Mouse (Mus musculus): ENCODE measurements at regions not wholly inside any gene's neighbourhood (a gene's known extent, or its start where the extent isn't known, plus 50 kb on each side); places are given as distances from the start of the nearest gene placed in this dataset.
A peak's percentile ranks its signal among the peaks of the same experiment; 100 is the strongest.

DNA sequence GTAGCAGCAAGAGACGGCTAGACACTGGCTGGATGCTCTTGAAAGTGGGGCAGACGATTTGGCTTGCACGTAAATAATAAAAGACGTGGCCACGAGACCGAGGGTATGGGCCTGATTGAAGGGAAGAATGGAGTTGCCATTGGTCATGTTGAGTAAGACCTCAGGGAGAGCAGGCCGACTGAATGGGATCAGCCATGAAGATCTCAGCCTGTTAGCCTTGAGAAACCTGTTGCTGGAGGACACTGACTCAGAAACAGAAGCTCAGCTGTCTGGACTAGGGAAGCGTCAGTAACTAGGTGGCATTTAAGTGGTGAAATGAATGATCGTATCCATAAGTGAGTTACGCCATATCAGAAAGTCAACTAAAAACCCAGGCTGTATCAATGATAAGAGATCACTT is 126.3 kb upstream of the Sox4 start:
- no peak for DNase-seq (ENCODE audit: low read depth)
- TF ChIP-seq POLR2A (IDR thresholded peaks at IDR 0.05; ENCODE audit: borderline replicate concordance, extremely low read depth, insufficient read depth, insufficient read length, poor library complexity, severe bottlenecking): no peak
- no peak for TF ChIP-seq CTCF (IDR thresholded peaks at IDR 0.05; ENCODE audit: borderline replicate concordance, extremely low read depth, insufficient read depth, insufficient read length)

DNA sequence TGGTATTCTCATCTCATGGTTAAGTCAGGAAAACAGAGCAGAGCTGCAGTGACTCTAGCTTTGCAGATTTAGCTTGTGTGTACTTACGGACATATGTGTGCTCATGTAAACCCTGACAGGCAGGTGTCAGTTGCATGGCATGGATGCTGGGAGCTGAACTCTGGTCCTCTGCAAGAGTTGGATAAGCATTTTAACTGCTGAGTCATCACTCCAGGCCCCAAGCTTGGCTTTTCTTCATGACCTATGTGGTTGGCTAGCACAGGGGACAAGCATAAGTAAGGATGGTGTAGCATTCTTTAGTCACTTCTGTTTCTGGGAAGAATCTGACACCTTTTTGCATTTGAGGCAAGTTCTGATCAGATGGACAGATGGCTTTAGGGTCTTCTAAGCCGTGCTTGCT is 120.1 kb upstream of the Sox4 start:
- TF ChIP-seq CTCF (IDR thresholded peaks at IDR 0.05; ENCODE audit: borderline replicate concordance, extremely low read depth, insufficient read depth, insufficient read length) (no peak), POLR2A (IDR thresholded peaks at IDR 0.05; ENCODE audit: borderline replicate concordance, extremely low read depth, insufficient read depth, insufficient read length, poor library complexity, severe bottlenecking) (no peak)
- DNase-seq (ENCODE audit: low read depth): no peak

DNA sequence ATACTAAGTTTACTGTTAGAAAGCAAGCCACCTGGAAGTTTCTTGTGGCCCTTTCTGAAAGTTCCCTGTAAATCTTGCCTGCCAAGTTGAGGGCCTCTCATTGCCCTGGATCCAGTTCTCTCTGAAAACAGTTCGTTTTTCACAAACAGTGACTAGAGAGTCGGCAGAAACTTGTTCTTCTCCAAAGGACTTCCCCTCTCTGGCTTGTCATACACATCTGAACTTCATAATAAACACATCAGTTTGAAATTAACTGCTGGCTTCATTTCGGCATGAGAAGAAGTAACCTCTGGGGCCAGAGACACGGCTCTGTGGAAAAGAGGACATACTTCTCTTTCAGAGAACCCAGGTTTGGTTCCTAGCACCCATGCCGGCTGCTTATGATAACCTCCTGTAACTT is 110.4 kb upstream of the Sox4 start:
- DNase-seq (ENCODE audit: low read depth): no peak
- no peak for TF ChIP-seq POLR2A (IDR thresholded peaks at IDR 0.05; ENCODE audit: borderline replicate concordance, extremely low read depth, insufficient read depth, insufficient read length, poor library complexity, severe bottlenecking)
- TF ChIP-seq CTCF (IDR thresholded peaks at IDR 0.05; ENCODE audit: borderline replicate concordance, extremely low read depth, insufficient read depth, insufficient read length): no peak

DNA sequence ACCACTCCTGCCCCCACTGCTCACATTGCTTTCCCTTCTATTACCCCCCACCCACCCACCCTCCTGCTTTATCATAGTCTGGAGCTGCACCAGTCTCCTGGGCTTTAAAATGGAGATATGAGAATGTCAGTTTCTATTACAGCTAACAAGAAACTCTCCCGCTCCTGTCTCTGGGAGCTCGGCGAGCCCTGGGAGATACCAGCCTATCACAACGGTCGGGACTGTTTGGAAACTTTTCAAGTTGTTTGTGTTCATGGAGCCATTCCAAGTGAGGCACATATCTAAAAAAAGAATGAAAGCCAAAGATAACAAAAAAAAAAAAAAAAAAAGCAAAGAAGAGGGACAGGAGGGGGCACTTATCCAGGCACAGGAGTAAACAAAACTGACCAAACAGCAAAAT is 105.2 kb upstream of the Sox4 start:
- peak; percentile 17 for DNase-seq (ENCODE audit: low read depth)
- no peak for TF ChIP-seq CTCF (IDR thresholded peaks at IDR 0.05; ENCODE audit: borderline replicate concordance, extremely low read depth, insufficient read depth, insufficient read length)
- no peak for TF ChIP-seq POLR2A (IDR thresholded peaks at IDR 0.05; ENCODE audit: borderline replicate concordance, extremely low read depth, insufficient read depth, insufficient read length, poor library complexity, severe bottlenecking)

DNA sequence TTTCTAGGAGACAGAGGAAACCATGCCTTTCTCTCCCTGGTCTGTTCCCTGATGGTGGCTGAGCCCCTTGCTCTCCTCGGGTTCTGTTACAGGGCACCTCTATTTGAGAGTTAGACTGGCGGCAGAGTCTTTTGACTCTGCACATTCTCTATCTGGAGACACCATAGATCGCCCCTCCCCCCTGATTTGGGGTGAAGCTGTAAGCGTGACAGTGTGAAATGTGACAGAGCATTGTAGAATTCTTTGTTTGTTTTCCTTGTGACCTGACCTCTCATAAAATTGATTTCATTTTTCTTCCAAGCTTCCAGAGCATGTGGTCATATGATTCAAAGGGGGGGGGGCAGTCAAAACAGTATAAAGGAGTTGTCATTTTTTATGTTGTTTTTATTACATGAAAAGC is 96.2 kb upstream of the Sox4 start:
- DNase-seq (ENCODE audit: low read depth): peak; percentile 35
- TF ChIP-seq POLR2A (IDR thresholded peaks at IDR 0.05; ENCODE audit: borderline replicate concordance, extremely low read depth, insufficient read depth, insufficient read length, poor library complexity, severe bottlenecking) (no peak), CTCF (IDR thresholded peaks at IDR 0.05; ENCODE audit: borderline replicate concordance, extremely low read depth, insufficient read depth, insufficient read length) (no peak)

DNA sequence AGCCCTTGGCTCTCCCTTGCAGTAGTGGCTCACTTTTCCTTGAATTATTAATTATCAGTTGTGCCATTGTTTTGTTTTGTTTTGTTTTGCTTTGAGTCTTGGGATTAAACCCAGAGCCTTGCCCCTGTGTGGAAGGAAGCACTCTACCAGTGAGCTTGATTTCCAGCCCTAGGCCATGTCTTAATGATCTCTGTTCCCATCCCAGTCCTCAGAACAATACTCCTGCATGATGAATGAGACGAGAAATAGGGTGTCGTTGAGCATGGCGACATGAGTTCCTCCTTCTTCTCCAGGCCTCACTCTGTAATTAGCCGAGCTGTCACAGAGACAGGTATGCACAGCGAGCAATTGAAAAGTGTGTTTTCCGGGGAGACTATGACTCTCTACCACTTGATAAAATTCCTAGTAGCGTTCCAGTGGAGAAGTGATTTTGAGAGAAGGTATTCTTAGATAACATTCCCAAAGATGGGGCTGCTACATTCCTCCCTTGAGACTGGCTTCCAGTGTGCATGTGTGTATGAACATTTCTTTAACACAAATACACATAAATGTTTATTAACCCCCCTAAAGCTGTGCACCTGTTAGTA is 95.6 kb upstream of the Sox4 start:
- TF ChIP-seq POLR2A (IDR thresholded peaks at IDR 0.05; ENCODE audit: borderline replicate concordance, extremely low read depth, insufficient read depth, insufficient read length, poor library complexity, severe bottlenecking) (no peak), CTCF (IDR thresholded peaks at IDR 0.05; ENCODE audit: borderline replicate concordance, extremely low read depth, insufficient read depth, insufficient read length) (no peak)

DNA sequence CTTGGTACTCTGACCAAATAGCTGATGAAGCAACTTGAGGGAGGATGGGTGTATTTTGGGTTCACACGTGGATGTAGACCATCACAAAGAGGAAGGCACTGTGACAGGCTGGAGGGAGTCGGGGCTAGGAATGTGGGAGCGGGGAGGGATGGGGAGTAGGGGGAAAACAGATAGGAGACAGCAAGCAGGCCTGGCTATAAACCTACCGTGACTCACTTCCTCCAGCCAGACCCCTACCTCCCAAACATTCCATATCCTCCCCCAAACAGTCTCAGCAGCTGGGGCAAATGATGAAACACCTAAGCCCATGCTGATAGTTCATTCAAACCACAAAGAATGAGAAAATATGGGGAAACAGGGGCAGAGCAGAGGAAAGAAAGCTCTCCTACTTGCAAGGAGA is 91.1 kb upstream of the Sox4 start:
- TF ChIP-seq POLR2A (IDR thresholded peaks at IDR 0.05; ENCODE audit: borderline replicate concordance, extremely low read depth, insufficient read depth, insufficient read length, poor library complexity, severe bottlenecking): no peak
- no peak for TF ChIP-seq CTCF (IDR thresholded peaks at IDR 0.05; ENCODE audit: borderline replicate concordance, extremely low read depth, insufficient read depth, insufficient read length)
- no peak for DNase-seq (ENCODE audit: low read depth)

More for the DNA sequence above, 95.6 kb upstream of the Sox4 start:
- DNase-seq (ENCODE audit: low read depth): peak; percentile 42

DNA sequence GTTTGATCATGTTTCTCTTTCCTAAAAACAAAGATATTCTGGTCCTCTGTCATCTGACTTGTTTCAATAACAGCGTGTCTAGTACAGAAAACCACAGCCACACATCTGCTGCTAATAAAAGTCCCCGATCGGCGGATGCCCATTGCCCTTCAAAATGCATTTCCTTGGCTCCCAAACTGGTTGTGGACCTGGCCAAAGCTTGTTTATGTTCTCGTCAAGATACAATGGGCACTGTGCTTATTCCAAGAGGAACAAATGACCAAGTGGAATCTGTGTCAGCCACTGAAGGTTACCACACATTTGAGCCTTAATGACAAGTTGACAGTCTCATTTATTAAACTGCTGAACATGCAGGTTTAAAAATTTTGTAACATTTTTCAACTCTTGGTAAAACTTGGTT is 86.8 kb upstream of the Sox4 start:
- no peak for TF ChIP-seq CTCF (IDR thresholded peaks at IDR 0.05; ENCODE audit: borderline replicate concordance, extremely low read depth, insufficient read depth, insufficient read length)
- TF ChIP-seq POLR2A (IDR thresholded peaks at IDR 0.05; ENCODE audit: borderline replicate concordance, extremely low read depth, insufficient read depth, insufficient read length, poor library complexity, severe bottlenecking): no peak
- DNase-seq (ENCODE audit: low read depth): no peak

DNA sequence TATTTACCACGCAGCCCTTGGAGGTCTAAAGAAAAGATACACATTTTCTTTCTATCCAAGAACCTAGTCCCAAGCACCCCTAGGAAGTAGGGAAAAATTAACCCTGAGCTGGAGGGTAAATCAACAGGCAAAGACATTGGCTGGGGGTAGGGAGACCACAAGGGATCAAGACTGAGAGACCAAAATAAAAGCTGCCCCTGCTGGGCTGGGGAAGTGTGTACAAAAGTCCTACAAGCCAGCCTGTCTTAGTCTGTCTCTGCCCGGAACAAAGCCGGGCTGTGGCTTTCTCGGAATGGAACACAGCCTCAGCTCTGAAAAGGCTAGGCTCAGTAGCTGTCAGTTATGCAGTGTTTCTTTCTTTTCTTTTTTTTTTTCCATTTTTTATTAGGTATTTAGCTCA is 81.4 kb upstream of the Sox4 start:
- DNase-seq (ENCODE audit: low read depth): peak; percentile 67
- TF ChIP-seq POLR2A (IDR thresholded peaks at IDR 0.05; ENCODE audit: borderline replicate concordance, extremely low read depth, insufficient read depth, insufficient read length, poor library complexity, severe bottlenecking) (no peak), CTCF (IDR thresholded peaks at IDR 0.05; ENCODE audit: borderline replicate concordance, extremely low read depth, insufficient read depth, insufficient read length) (no peak)

DNA sequence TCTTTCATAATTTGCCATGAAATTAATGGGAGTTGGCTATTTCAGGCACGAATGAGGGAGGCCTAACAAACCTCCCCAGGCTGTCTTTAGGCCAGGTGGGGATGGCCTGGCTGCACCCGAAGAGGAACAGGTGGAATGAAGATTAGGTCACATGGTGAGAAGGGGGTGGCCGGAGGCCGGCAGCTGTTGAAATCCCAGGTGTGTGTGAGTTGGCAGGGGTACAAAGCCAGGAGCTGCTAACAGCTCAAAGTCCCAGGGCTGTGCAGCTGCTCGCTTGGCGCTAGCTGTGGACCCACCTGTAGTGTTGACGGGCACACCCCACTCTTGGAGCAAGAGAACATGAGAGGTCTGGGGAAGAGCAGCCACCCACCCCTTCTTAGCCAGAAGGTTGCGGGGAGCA is 80.9 kb upstream of the Sox4 start:
- DNase-seq (ENCODE audit: low read depth): peak; percentile 55
- no peak for TF ChIP-seq POLR2A (IDR thresholded peaks at IDR 0.05; ENCODE audit: borderline replicate concordance, extremely low read depth, insufficient read depth, insufficient read length, poor library complexity, severe bottlenecking)

DNA sequence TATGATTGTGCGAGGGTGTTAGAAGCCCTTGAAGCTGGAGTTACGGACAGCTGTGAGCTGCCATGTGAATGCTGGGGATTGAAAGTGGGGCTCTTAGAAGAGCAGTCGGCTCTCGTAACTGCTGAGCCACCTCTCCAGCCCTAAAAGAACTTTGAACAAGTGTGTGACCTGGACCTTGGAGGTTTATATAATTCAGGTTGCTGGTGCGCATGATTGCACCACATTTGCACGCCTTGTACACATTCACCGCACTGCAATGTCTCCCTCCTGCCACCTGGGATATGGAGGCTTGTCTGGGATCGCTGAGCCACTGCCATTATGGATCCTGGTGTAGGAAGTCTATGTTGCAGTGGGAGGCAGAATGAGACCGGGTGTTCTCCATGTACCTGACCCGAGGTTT is 73.6 kb upstream of the Sox4 start:
- no peak for DNase-seq (ENCODE audit: low read depth)
- TF ChIP-seq POLR2A (IDR thresholded peaks at IDR 0.05; ENCODE audit: borderline replicate concordance, extremely low read depth, insufficient read depth, insufficient read length, poor library complexity, severe bottlenecking) (no peak), CTCF (IDR thresholded peaks at IDR 0.05; ENCODE audit: borderline replicate concordance, extremely low read depth, insufficient read depth, insufficient read length) (no peak)

DNA sequence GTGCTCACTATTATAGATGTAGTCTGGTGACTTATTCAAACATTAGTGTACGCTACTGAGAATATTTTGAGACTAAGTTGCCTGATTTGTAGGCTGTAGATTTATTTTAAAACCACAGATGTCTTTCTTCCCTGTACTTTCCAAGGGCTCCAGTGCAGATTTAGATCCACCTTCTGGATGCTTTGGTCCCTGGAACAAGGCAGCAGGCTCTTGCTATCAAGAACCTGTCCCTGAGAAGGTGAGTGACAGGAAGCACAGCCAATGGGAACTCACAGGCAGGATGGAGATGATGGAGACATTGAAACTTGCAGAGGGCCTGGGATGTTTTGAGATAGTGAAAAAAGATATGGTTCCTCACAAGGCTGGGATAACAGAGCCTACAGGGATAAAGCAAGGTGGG is 70.0 kb upstream of the Sox4 start:
- no peak for DNase-seq (ENCODE audit: low read depth)
- TF ChIP-seq CTCF (IDR thresholded peaks at IDR 0.05; ENCODE audit: borderline replicate concordance, extremely low read depth, insufficient read depth, insufficient read length) (no peak), POLR2A (IDR thresholded peaks at IDR 0.05; ENCODE audit: borderline replicate concordance, extremely low read depth, insufficient read depth, insufficient read length, poor library complexity, severe bottlenecking) (no peak)

All from brain, embryonic 14.5 days (tissue).